Mouse (Mus musculus) testis, adult 10 weeks (tissue): ENCODE data around the gene Cd80. TPM values are rescaled to one million over a fixed set of nuclear protein-coding genes. Genes with fewer than 3 reads are reported as not detected.

ENCODE experiments used
- polyA plus RNA-seq: library from polyadenylated mRNA; stranded (reverse); fragments of 350-450 nt; fragmentation: Illumina TruSeq; extraction: RNeasy Lipid Tissue Mini Kit (QIAGEN cat#74804); gene quantifications from one replicate; pipeline ENCODE4 v1.2.3, GENCODE M21; 2014; ENCODE audit warnings: low read depth, low replicate concordance

Cd80 gene
- polyA plus RNA-seq = 0.20 TPM

DNA sequence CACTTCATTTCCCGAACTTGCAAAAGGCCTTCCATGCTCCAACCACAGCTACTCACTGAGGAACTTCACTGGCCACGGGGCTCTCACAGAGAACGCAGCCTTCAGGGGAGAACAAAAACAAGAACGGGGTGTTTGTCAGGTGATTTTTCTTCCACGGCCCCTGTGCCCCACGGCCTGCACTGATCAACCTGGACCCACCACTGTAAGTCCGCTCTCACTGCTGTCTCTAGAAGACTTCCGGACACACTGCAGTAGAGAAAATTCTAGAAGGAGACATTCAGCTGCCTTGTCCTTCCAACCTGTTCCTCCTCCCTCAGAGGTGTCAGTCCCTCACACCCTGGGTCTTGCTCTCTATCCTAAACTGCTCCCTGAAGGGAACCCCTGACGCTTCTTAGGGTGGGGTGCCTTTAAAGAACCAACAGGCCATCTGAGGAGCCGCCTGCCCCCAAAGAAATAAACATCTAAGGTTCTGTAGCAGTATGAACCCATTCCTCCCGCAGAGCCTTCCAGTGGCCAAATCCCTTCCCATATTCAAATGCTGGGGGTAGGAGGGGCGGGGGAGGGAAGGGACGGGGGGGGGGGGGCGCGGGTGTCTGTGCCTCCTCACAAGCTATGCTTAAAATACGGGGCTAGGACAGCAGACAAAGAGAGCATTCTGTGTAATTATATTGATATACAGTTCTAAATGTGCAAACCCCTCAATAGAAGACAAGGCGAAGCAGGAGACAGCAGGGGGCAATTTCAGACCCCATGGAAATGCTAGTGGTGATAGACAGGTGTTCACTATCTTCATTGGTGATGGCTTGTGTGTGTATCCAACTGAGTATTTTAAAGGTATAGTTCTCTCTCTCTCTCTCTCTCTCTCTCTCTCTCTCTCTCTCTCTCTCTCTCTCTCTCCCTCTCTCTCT lies at the start of gene Cd80:
Gene Cd80, plus strand, starts transcription at position 51 of the 908 bp plus-strand sequence.

GRCm38 (mm10) chr16:38432498-38433425 lies 22.6 kb upstream of the Cd80 start, which contains the start of gene Pla1a:
Gene Pla1a (minus strand): TSS chr16:38433145.

DNA sequence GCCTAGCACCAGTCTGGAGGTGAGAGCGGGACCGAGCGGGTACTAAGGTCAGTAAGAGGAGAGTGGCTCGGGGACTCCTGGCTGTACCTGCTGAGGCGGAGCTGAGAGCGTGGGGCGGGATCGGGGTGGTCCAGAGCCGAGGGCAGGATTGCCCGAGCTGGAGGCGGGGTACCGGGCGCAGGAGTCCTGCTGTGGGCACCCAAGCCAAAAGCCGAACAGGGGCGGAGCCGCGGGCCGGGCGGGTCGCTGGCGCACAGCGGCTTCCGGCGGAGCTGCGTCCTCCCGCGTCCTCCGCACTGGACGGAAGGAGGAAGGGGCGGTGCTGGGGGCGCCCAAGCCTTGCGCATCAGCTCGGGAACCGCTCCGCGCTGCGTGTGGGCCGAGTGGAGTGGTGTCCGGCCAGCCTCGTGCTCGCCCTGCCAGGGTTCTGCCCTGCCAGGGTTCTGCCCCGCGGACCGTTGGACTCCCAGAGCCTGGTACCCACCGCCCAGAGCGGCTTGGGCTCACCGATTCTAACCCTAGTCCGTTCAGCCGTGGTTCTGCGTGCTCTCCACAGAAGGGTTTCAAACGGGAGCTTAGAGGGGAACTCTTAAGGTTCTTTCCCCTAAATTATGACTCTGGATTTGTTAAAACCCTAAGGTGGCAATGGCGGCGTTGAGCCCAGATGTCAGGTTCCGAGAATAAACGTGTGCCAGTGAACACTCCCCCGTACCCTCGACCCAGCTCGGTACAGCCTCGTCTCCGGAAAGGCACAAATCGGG lies 2.7 kb upstream of the Cd80 start, which contains the start of gene Adprh:
Gene Adprh, minus strand, starts transcription at position 262 of the 761 bp plus-strand sequence.

GRCm38 (mm10) chr16:38522129-38523084 lies 67.0 kb downstream of the Cd80 start, which contains the start of gene Timmdc1:
Gene Timmdc1 (minus strand): TSS chr16:38522663.

Other genes with a start within 250 kb of the Cd80 start
- gene Nr1i2, start 160.7 kb upstream of the Cd80 start, polyA plus RNA-seq = 0.18 TPM
- gene Maats1, start 113.4 kb upstream of the Cd80 start, polyA plus RNA-seq = 40.9 TPM
- 38.7 TPM for gene Cox17, start 108.6 kb upstream of the Cd80 start, polyA plus RNA-seq
- not detected for gene Gm21987, start 108.5 kb upstream of the Cd80 start, polyA plus RNA-seq
- 0.34 TPM for gene Popdc2, start 93.4 kb upstream of the Cd80 start, polyA plus RNA-seq
- 1.7 TPM for gene Pla1a, start 22.4 kb upstream of the Cd80 start, polyA plus RNA-seq
- gene Adprh, start 2.9 kb upstream of the Cd80 start, polyA plus RNA-seq = 11.1 TPM
- 5.6 TPM for gene Timmdc1, start 67.1 kb downstream of the Cd80 start, polyA plus RNA-seq
- 6.6 TPM for gene Poglut1, start 94.7 kb downstream of the Cd80 start, polyA plus RNA-seq
- 23.9 TPM for gene Tmem39a, start 103.1 kb downstream of the Cd80 start, polyA plus RNA-seq